Mouse (Mus musculus): ENCODE measurements around the gene Cryl1.

Gene Cryl1

DNA sequence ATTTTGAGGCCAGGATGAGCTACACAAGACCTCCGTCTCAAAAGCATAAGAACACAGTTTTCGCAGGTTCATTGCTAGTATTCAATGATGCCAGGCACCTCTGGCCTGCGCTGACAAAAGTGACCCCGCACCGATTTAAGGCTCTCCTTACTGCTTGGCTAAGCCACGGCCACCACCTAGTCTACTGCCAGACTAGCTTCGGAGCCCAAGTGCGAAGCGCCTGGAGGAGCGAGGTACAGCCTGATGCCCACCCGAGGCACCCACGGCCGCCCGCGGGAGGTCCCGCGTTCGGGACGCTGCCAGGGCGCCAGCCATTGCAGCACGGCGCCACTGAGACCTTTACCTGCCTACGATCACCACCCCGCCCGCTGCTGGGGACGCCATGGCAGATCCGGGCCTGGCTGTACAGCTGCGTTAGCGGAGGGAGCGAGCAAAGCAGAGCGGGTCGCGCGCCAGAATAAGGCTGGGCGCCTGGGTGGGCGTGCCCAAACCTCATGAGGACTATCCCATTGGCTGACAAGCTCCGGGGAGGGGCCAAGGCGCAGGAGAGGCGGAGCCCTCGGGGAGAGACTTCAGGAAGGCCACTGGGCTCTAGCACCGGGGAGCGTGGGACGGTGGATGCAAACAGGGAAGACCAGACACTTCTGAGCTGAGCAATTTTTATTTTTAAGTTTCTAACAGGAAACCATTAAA is at the start of gene Cryl1:
Gene Cryl1 (minus strand): TSS at position 465 of the 693 bp plus-strand sequence.
- peak; percentile 96 for DNase-seq (ENCODE audit: low spot score)

GRCm38 (mm10) chr14:57430451-57430850 is 32.1 kb upstream of the Cryl1 start:
- no peak for DNase-seq (ENCODE audit: low spot score)

DNA sequence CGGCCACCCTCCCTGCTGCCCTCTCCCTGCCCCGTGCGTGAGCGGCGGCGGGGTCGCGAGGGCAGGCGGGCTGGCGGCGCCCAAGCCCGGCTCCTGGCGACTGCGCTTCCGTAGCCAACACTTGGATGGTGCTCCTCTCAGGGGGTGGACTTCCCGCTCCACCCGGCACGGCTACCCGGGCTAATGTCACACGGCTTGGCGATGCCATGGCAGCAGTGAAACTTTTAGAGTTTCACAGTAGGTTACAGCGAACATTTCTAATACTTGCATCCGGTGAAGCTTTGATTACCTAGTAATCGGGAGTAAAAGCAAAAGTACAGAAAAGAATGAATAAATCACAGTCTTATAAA is 25.9 kb upstream of the Cryl1 start:
- no peak for DNase-seq (ENCODE audit: low spot score)

DNA sequence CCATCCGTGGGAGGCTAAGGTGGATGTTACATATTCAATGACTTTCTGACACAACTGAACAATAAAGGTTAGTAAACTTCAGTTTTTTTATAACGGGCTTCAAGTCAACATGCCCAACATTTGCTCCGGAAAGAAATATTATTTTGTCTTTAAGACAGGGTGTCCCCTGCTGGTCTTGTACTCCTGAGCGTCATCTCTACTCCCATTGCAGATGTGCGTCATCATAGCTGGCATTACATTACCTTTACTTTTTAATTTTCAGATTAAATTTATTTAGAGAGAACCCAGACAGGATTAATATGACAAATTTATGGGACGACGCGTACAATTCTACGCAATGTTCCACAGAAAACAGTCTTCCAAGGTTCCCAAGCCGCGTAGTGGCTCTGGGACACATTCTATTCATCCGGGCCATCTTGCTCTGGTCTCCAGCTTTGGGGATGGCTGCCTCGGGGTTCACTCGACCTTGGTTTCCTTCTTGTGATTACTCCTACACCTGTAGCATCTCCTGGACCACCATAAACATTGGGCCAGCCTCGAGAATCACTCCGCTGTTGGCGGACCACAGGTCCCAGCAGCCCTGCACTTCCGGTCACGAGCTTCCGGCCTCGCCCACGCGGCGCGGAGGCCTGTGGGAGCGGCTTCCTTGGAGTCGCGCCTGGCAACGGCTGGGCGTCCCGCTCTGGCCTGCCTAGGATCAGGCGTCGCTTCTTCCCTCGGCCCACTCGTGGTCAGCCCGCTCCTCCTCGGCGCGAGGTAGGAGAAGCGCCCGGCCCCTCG is 25.3 kb upstream of the Cryl1 start, which contains the start of gene Ift88:
Gene Ift88 (plus strand): TSS at position 631 of the 780 bp plus-strand sequence.
- peak; percentile 94 for DNase-seq (ENCODE audit: low spot score)

DNA sequence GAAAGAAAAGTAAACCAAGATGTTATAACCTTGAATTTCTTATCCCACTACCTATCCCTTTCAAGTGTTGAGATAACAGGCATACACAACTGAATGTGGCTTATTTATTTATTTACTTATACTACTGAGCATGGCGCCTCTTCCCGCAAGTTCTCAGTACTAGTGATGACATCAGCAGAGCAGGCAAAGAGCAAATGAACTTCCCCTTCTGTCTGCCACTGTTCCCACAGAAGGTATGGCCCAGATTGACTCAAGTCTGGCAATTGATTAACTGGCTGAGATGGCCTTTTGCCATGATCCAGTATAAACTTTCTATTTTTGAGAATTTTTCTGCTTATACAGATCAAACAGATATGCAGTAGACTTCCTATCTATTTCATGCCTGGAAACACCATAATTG is 18.9 kb upstream of the Cryl1 start:
- no peak for DNase-seq (ENCODE audit: low spot score)

DNA sequence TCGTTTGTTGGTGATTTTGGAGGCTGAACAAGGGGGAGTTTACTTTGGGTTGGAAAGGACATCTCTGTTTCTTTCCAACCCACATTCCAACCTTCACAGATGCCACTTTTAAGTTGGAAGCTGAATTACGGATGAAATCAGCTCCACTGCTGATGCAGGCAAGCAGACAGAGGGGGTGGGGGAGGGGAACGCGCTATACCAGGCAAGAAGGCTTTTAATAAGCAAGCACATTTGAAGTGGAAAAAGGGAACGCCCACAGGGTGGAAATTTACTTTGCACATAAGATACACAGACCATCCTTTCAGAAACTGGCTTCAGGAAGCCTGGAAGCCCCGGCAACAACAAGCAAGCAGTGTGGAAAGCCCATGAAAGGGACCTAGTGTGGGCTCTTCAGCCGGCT is 13.8 kb upstream of the Cryl1 start:
- no peak for DNase-seq (ENCODE audit: low spot score)

DNA sequence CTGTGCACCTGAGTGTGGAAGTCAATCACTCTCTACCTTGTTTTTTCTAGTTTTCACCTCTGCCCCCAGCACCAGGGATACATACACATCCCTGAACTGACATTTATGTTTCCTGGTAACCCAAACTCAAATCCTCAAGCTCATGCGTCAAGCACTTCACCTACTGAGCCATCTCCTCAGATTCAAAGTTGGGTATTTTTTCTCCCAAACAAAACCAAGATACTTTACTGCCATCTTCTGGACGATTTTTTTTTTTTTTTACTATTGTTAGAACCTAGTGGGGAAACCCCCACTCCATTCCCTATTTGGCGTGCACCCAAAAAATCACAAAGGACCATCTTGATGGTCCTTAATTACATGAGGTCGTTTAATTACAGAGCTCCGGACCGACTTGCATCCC is 10.8 kb upstream of the Cryl1 start:
- peak; percentile 58 for DNase-seq (ENCODE audit: low spot score)

DNA sequence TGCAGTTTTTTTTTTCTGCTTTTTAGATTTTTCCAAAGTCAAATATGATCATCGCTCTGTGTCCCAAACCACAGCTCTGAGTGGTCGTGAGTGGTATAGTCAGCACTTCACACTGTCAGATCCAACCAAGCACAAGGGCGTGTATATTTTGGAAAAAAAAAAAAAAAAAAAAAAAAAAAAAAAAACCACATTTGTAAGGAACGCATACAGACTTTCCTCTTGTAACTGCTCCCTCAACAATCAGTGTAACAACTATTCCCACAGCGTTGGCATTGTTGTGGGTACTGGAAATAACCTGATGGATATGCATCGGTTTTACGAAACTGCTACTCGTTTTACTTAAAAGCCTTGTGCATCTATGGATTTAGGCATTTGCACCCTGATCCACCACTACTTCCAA is 9.8 kb upstream of the Cryl1 start:
- DNase-seq (ENCODE audit: low spot score), result no peak

DNA sequence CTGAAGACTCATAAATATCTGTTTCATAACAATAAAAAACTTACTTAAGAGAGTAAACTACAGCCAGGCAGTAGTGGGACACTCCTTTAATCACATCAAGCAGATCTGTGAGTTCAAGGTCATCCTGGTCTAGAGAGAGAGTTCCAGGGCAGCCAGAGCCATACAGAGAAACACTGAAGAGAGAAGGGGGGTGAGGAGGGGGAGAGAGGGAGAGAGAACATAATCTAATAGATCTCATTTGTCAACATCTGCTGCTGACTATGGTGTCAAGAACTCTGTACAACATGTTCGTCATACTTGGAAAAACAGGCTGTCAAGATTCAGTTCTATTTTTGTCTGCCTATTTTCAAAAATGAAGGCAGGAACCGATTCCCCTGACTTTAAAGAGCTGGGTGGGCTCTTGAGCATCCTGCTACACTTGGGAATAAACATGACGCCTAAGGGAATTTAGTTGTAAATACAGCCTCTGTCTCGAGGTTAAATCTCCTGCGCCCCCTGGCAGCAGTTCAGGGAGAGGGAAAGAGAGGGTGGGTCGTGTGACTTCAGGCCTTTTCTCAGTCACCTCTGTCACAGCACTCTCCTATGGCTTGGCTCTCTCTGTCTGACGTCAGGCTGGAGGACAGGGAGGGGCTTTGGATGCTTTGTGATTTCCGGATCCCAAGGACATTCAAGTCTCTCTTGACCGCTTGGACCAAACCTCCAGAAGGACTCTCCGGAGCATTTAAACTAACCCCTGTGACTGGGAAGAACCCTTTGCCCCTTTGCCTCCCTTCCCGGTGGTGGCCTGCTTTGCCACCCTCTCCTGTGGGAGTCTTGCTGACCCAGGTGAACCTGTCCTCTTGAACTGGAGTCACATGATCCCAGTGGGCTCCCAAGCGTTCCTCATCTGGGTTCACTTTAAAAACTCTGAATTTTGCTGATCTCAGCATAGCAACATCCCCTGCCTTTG is 9.0 kb upstream of the Cryl1 start:
- DNase-seq (ENCODE audit: low spot score), result peak; percentile 78

DNA sequence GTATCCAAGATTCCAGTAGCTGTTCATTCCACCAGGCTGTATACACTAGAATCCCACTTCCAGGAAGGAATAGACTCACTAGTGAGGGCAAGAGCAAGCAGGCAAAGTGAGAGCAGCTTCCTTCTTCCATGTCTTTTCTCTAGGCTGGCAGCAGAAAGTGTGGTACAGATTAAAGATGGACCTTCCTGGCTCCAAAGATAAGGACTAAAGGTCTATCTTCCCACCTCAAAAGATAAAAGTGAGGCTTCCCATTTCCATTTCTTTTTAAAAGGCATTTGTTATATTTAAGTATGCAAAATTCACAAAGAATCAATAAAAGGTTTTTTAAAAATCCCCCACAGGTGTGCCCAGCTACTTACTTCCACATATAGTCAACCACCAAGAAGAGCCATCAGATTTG is 4.5 kb upstream of the Cryl1 start:
- DNase-seq (ENCODE audit: low spot score), result no peak

- DNase-seq (ENCODE audit: low spot score), result no peak
Observed at GRCm38 (mm10) chr14:57398813-57399427, 591 bp upstream of the Cryl1 start.

DNA sequence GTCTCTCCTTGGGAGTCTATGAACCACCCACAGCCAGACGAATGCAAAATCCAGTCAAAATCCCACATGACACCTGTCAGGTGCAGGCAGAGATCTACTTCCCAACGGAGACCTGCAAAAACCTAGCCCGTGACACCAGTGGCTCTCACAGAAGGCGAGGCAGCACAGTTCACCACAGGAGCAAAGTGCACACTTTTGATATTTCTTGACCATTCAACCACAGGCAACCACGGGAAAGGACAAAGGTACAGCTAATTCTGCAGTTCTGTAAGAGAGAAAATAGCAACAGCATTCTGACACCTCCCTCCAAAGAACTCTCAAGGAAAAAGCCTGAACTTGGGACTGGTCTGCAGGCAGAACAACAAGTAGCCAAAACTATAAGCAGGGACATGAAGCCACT is 1.1 kb downstream of the Cryl1 start:
- DNase-seq (ENCODE audit: low spot score), result no peak

DNA sequence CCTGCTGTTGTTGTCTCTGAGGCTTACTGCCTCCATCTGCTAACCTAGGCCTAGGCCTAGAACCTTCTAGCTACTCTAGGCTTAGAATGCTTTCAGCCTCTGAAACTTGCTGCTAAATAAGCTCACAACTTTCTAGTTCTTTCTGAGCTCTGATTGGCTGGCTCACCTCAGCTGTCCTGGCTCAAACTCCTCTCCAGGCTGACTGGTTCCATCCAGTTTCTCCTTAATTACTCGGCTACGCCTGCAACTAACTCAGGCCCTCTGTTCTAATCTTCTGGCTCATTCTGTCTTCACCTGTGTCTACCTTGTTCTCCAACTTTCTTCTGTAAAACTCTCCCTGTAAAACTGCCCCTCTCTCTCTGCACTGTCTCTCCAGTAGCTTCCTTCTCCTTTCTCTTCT is 2.9 kb downstream of the Cryl1 start:
- DNase-seq (ENCODE audit: low spot score), result no peak

- DNase-seq (ENCODE audit: low spot score), result no peak
Observed at GRCm38 (mm10) chr14:57392278-57392677, 6.1 kb downstream of the Cryl1 start.

DNA sequence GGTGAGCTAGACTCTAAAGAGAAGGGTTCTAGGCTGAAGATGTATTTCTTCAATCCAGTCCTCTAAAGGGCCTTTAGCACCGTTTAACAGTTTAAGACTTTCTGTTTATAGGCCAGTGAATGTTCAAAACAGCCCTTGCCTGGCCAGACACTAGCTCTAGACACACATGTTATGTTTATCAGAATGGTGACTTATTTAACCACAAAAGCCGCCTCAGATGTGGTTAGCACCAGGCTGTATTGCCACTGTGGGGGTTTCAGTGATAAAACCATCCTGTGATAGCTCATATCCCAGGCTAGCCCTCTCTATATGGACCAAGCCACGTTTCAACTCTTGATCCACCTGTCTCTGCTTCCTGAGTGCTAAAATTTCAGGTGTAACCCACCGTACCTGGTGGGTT is 6.7 kb downstream of the Cryl1 start:
- DNase-seq (ENCODE audit: low spot score), result no peak

GRCm38 (mm10) chr14:57386758-57387561 is 11.4 kb downstream of the Cryl1 start:
- DNase-seq (ENCODE audit: low spot score), result no peak

GRCm38 (mm10) chr14:57385667-57386066 is 12.7 kb downstream of the Cryl1 start:
- DNase-seq (ENCODE audit: low spot score), result no peak

- DNase-seq (ENCODE audit: low spot score), result no peak
Observed at GRCm38 (mm10) chr14:57377531-57377930, 20.8 kb downstream of the Cryl1 start.

DNA sequence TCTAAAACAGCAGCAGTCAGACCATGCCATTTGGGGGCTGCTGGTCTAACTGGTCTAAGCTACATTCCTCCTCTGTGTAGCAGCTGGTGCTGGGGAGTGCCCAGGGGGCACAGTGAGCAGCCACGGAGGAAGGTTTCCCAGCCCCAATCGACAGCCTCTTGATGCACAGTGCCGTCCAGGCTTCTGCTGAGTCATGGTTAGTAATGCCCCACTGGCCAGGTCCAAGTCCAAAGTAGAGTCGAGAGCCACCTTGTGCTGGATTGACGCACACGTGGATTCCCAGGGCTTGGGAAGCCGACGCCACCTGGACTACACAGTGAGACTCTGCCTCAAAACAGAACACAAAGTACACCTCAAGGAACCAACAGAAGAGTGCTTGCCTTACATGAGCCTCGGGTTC is 21.4 kb downstream of the Cryl1 start:
- DNase-seq (ENCODE audit: low spot score), result no peak

DNA sequence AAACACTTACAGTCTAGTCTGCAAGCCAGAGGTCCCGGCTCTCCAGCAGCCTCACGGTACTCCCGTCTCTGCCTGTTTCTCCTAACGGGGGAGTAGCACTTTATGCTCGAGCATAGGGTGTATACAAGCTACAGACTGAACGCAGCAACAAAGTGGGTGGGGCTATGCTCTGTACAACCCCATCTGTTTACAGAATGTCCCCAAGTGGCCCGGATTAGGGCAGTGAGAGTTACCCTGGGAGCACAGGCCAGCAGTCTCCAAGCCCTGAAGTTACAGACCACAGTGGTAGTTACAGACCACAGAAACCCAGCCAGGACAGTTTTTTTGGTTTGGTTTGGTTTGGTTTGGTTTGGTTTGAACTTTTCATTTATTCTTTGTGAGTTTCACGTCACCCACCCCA is 22.3 kb downstream of the Cryl1 start:
- DNase-seq (ENCODE audit: low spot score), result no peak

- no peak for DNase-seq (ENCODE audit: low spot score)
Observed at GRCm38 (mm10) chr14:57375205-57375604, 23.1 kb downstream of the Cryl1 start.

All from retina, embryonic 14.5 days (tissue).